Mouse (Mus musculus) kidney, adult 2 months (tissue): ENCODE data around the gene Atg7.

Experiments used
- CTCF ChIP-seq: fragments of 200-500 bp; conservative IDR thresholded peaks from 2 replicates; pipeline ENCODE4 v1.5.1; 2011; ENCODE audit warnings: low read depth, mild to moderate bottlenecking, control low read depth, low read length, moderate library complexity, mixed read lengths; ENCODE audit not compliant: insufficient read depth, insufficient read length
- POLR2A ChIP-seq: fragments of 200-500 bp; IDR thresholded peaks from one replicate; pipeline ENCODE4 v1.6.1; 2011; ENCODE audit warnings: low read depth, low read length, control low read depth

- TF ChIP-seq POLR2A (no peak), CTCF (no peak)
Measured at GRCm38 (mm10) chr6:114736355-114736754, 93.5 kb downstream of the Atg7 start.
